Mouse (Mus musculus) forebrain, embryonic 12.5 days (tissue): ENCODE measurements around the gene Stk19. TPM values are rescaled to one million over a fixed set of nuclear protein-coding genes. Genes with fewer than 3 reads are reported as not detected.

ENCODE experiments used
- ATAC-seq: fragments of 200-750 bp; cut with Nextera tagmentation; 2 replicates; pipeline ENCODE4 v1.8.0; 2017; ENCODE audit warnings: moderate TSS enrichment; ENCODE audit not compliant: low FRiP score
- H3K27ac ChIP-seq: fragments of 300-500 bp; sonication (generic); 2 replicates; pipeline ENCODE4 v1.5.1; 2016; ENCODE audit warnings: mild to moderate bottlenecking
- H3K27me3 ChIP-seq: fragments of 300-500 bp; sonication (generic); 2 replicates; pipeline ENCODE4 v1.6.1; 2016; ENCODE audit warnings: mild to moderate bottlenecking
- H3K36me3 ChIP-seq: fragments of 300-500 bp; sonication (generic); replicated peaks from 2 replicates; pipeline ENCODE4 v1.6.1; 2016; ENCODE audit warnings: mild to moderate bottlenecking
- H3K4me1 ChIP-seq: fragments of 300-500 bp; sonication (generic); 2 replicates; pipeline ENCODE4 v1.6.1; 2016
- H3K4me2 ChIP-seq: fragments of 300-500 bp; sonication (generic); 2 replicates; pipeline ENCODE4 v1.6.1; 2016; ENCODE audit warnings: mild to moderate bottlenecking, moderate library complexity
- H3K4me3 ChIP-seq: fragments of 300-500 bp; sonication (generic); replicated peaks from 2 replicates; pipeline ENCODE4 v1.5.1; 2016; ENCODE audit warnings: mild to moderate bottlenecking
- H3K9ac ChIP-seq: fragments of 300-500 bp; sonication (generic); 2 replicates; pipeline ENCODE4 v1.6.1; 2016; ENCODE audit warnings: mild to moderate bottlenecking
- H3K9me3 ChIP-seq: fragments of 300-500 bp; sonication (generic); 2 replicates; pipeline ENCODE4 v1.6.1; 2016
- WGBS: fragments of 180-500 bp; shearing (Covaris S2); methylation state at CpG from one replicate; pipeline ENCODE4 v1.1.7; 2016; 5-methylcytosine and 5-hydroxymethylcytosine counted together
- polyA plus RNA-seq: library from polyadenylated mRNA; unstranded; fragments of >200 nt; fragmentation: Nextera tagmentation; extraction: Ambion mirVana; gene quantifications from 2 replicates; pipeline ENCODE4 v1.2.1, GENCODE M21; 2016

The Stk19 gene
- polyA plus RNA-seq, 1 experiment from 2014 or later, result 28.6 TPM

DNA sequence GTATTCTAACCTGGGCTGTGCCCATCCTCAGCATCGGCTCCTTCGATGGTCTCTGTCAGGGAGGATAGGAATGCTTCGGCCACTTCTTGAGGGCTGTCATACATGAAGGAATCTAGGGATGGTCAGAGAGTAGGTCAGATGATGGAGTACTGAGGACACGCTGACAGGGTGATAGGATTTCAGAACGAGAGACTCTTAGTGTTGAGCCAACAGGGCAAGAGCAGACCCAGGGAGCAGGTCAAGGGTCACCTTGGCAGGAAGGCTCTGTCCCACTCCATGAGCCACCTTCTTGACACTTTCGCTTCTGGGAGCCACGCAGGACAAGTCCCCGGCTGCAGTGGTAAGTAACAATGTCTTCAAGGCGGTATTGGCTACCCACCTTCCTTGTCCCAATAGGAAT is 23.8 kb upstream of the Stk19 start:
- Histone ChIP-seq H3K27ac (no peak overlapping the region), H3K4me1 (peaks cover 3% of the 10 kb centered on the region; the same call in 1 of the 2 replicates), H3K9ac (no peak overlapping the region), H3K4me3 (no peak overlapping the region), H3K27me3 (0 out of 2 replicates have a peak, but pooled peaks cover 9% of the 10 kb centered on the region), H3K9me3 (no peaks in the 10 kb centered on the region), H3K4me2 (no peak overlapping the region), H3K36me3 (peaks cover 24% of the 10 kb centered on the region)
- no peak for ATAC-seq
- WGBS, result 89% methylated on average over 9 of the region's 9 CpGs

DNA sequence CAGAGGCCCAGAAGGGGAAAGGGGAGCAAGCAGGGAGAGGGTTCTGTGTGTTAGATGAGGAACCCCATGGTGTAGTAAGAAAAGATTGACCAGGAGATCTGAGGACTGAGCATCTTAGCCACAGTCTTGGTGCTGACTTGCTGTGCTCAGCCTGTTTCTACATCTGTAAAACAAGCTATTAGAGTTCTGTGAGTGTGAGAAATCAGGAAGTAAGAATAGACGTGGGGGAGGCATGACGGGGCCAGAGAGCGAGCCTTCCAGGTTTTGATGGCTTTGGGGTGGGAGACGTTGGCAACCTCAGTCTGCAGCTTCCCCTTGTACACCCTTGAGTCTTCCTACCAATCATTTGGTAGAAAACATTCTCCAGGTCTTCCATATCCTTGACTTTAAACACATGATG is 21.9 kb upstream of the Stk19 start:
- Histone ChIP-seq H3K27me3 (0 out of 2 replicates have a peak, but pooled peaks cover 9% of the 10 kb centered on the region), H3K9me3 (no peaks in the 10 kb centered on the region), H3K27ac (no peak overlapping the region), H3K4me2 (no peak overlapping the region), H3K36me3 (peaks cover 41% of the 10 kb centered on the region), H3K9ac (no peak overlapping the region), H3K4me1 (no peaks in the 10 kb centered on the region), H3K4me3 (no peak overlapping the region)
- no peak for ATAC-seq
- 89% methylated on average over 4 of the region's 4 CpGs for WGBS

GRCm38 (mm10) chr17:34855825-34856224 is 19.1 kb upstream of the Stk19 start:
- Histone ChIP-seq H3K4me3 (no peak overlapping the region), H3K27ac (no peak overlapping the region), H3K27me3 (no peaks in the 10 kb centered on the region), H3K4me2 (no peak overlapping the region), H3K9me3 (no peaks in the 10 kb centered on the region), H3K9ac (no peak overlapping the region), H3K4me1 (peaks cover 10% of the 10 kb centered on the region), H3K36me3 (peaks cover 57% of the 10 kb centered on the region)
- ATAC-seq, result no peak
- WGBS, result 44% methylated on average over 3 of the region's 3 CpGs

- H3K4me3 ChIP-seq, result no peak overlapping the region
- H3K4me1 ChIP-seq, result peaks cover 14% of the 10 kb centered on the region
- 74% methylated on average over 3 of the region's 3 CpGs for WGBS
- H3K9me3 ChIP-seq, result no peaks in the 10 kb centered on the region
- H3K27me3 ChIP-seq, result no peaks in the 10 kb centered on the region
- no peak overlapping the region for H3K9ac ChIP-seq
- H3K4me2 ChIP-seq, result no peak overlapping the region
- peaks cover 57% of the 10 kb centered on the region for H3K36me3 ChIP-seq
- no peak overlapping the region for H3K27ac ChIP-seq
- no peak for ATAC-seq
These were observed 18.0 kb upstream of the Stk19 start for GRCm38 (mm10) chr17:34854761-34855160.

- Histone ChIP-seq H3K27ac (no peak overlapping the region), H3K4me1 (peaks cover 22% of the 10 kb centered on the region), H3K36me3 (peaks cover 57% of the 10 kb centered on the region), H3K9ac (no peak overlapping the region), H3K27me3 (no peaks in the 10 kb centered on the region), H3K9me3 (no peaks in the 10 kb centered on the region), H3K4me2 (no peak overlapping the region), H3K4me3 (no peak overlapping the region)
- WGBS, result 83% methylated on average over 8 of the region's 8 CpGs
- ATAC-seq, result no peak
These were observed 16.8 kb upstream of the Stk19 start for GRCm38 (mm10) chr17:34853511-34853910.

GRCm38 (mm10) chr17:34850517-34851125 is 13.9 kb upstream of the Stk19 start:
- WGBS, result under 1% methylated on average over 25 of the region's 25 CpGs
- peaks cover 60% of the 10 kb centered on the region for H3K36me3 ChIP-seq

GRCm38 (mm10) chr17:34849722-34850516 is 13.2 kb upstream of the Stk19 start, which contains the start of the genes Skiv2l and Nelfe:
TSS of gene Skiv2l (minus strand) at chr17:34850210.
TSS of gene Nelfe (plus strand) at chr17:34850391.
- Histone ChIP-seq H3K9ac (peak within 1 kb of the TSS; percentile 88), H3K27ac (peak within 1 kb of the TSS; percentile 53), H3K4me3 (peak within 1 kb of the TSS; percentile 75), H3K36me3 (peaks cover 62% of the 10 kb centered on the region), H3K27me3 (no peaks in the 10 kb centered on the region), H3K4me1 (peaks cover 22% of the 10 kb centered on the region), H3K4me2 (peak within 1 kb of the TSS; percentile 90), H3K9me3 (no peaks in the 10 kb centered on the region)
- peak; percentile 98 for ATAC-seq
- WGBS, result 2% methylated on average over 58 of the region's 65 CpGs

More at GRCm38 (mm10) chr17:34850517-34851125, 13.9 kb upstream of the Stk19 start:
- peak overlapping the region; percentile 44; the same call in 1 of the 2 replicates for H3K27ac ChIP-seq
- peak overlapping the region; percentile 75 for H3K4me3 ChIP-seq
- no peaks in the 10 kb centered on the region for H3K9me3 ChIP-seq
- peak overlapping the region; percentile 90 for H3K4me2 ChIP-seq
- peak overlapping the region; percentile 88 for H3K9ac ChIP-seq
- peaks cover 22% of the 10 kb centered on the region for H3K4me1 ChIP-seq
- no peaks in the 10 kb centered on the region for H3K27me3 ChIP-seq
- ATAC-seq, result no peak; the same call in none of the 2 replicates

DNA sequence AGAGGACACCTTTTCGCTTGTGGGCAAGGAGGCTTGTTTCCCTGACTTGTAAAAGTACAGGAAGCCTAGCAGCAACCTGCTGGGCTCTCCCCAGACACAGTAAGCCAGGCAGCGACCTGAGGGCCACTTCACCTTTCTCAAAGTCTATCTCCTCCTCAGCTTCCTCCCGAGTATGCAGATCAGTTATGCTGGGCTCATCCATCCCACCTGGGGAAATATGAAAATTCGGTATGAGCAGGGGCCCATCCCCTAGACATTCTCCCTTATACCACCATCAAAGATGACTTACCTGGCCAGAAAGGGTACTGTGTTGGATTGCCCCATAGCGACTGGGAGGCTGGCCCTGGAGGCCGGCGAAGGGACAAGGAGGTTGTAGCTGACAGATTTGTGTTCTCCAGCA is 10.9 kb upstream of the Stk19 start:
- peaks cover 62% of the 10 kb centered on the region for H3K36me3 ChIP-seq
- WGBS, result 92% methylated on average over 7 of the region's 7 CpGs

GRCm38 (mm10) chr17:34847192-34847591 is 10.4 kb upstream of the Stk19 start:
- Histone ChIP-seq H3K27ac (no peak overlapping the region), H3K9ac (no peak overlapping the region), H3K27me3 (no peaks in the 10 kb centered on the region), H3K4me1 (peaks cover 22% of the 10 kb centered on the region), H3K9me3 (no peaks in the 10 kb centered on the region), H3K36me3 (peaks cover 62% of the 10 kb centered on the region), H3K4me3 (no peak overlapping the region), H3K4me2 (no peak overlapping the region)
- ATAC-seq, result no peak
- WGBS, result 87% methylated on average over 6 of the region's 6 CpGs

More for the DNA sequence above, 10.9 kb upstream of the Stk19 start:
- Histone ChIP-seq H3K4me2 (no peak overlapping the region), H3K4me3 (no peak overlapping the region), H3K27ac (no peak overlapping the region), H3K9ac (no peak overlapping the region), H3K27me3 (no peaks in the 10 kb centered on the region), H3K9me3 (no peaks in the 10 kb centered on the region), H3K4me1 (peaks cover 22% of the 10 kb centered on the region)
- no peak for ATAC-seq

GRCm38 (mm10) chr17:34844884-34845283 is 8.1 kb upstream of the Stk19 start:
- Histone ChIP-seq H3K4me3 (no peak overlapping the region), H3K9ac (no peak overlapping the region), H3K36me3 (peaks cover 84% of the 10 kb centered on the region), H3K27me3 (no peaks in the 10 kb centered on the region), H3K4me2 (no peak overlapping the region), H3K9me3 (no peaks in the 10 kb centered on the region), H3K27ac (no peak overlapping the region), H3K4me1 (peaks cover 8% of the 10 kb centered on the region)
- no peak for ATAC-seq
- WGBS, result 94% methylated on average over 13 of the region's 13 CpGs

DNA sequence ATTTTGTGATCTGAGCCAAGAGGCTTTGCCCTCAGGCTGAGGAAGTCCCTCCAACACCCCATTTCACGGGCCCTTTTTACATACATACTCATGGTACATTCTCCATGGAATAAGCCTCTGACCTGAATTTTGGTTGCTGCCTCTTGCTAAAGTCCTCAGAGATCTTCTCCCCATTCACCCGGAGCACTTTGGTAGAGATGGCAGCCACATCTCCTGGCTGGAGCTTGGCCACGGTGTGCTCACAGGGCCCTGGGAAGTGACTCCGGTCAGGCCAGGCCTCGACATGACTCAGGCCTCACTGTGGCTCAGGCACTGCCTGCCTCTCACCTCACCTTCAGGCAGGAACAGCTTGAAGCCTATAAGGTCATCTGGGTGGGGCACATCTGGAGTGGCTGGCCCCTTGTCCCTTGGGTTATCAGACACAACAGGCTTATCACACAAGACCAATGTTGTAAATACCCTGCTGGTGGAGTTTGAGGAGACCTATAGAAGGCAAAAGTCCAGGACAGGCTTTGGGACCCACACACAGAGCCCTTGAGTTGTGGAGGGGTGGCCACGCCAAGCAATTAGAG is 4.1 kb upstream of the Stk19 start:
- H3K27ac ChIP-seq, result no peak overlapping the region
- 91% methylated on average over 6 of the region's 6 CpGs for WGBS

DNA sequence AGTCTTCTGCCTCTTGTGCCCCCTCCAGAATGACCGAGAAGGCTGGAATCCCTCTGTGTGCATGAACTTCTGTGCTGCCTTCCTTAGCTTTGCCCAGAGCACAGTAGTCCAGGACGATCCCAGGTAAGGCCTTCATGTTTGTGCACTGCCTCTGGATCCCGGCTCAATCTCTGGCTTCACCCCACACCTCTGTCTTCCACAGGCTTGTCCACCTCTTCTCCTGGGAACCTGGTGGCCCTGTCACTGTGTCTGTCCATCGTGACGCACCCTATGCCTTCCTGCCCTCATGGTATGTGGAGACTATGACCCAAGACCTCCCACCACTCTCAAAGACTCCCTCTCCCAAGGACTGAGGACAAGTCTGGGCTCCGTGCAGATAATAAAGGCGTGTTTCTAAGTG is 2.0 kb upstream of the Stk19 start:
- Histone ChIP-seq H3K9ac (no peak overlapping the region), H3K4me1 (peaks cover 28% of the 10 kb centered on the region), H3K27me3 (no peaks in the 10 kb centered on the region), H3K4me2 (no peak overlapping the region), H3K4me3 (no peak overlapping the region; the same call in 1 of the 2 replicates), H3K36me3 (peaks cover 56% of the 10 kb centered on the region), H3K9me3 (no peaks in the 10 kb centered on the region), H3K27ac (no peak overlapping the region)
- ATAC-seq, result no peak
- WGBS, result 92% methylated on average over 7 of the region's 7 CpGs

More for the DNA sequence above, 4.1 kb upstream of the Stk19 start:
- no peak overlapping the region for H3K4me2 ChIP-seq
- H3K9me3 ChIP-seq, result no peaks in the 10 kb centered on the region
- H3K27me3 ChIP-seq, result no peaks in the 10 kb centered on the region
- peaks cover 76% of the 10 kb centered on the region for H3K36me3 ChIP-seq
- ATAC-seq, result no peak
- H3K4me1 ChIP-seq, result peaks cover 21% of the 10 kb centered on the region
- no peak overlapping the region for H3K4me3 ChIP-seq
- H3K9ac ChIP-seq, result no peak overlapping the region
